Mouse (Mus musculus) cerebellum, adult 8-10 months (tissue): ENCODE measurements around the gene Map4k5.

Source experiments
- DNase-seq: peaks from one replicate; pipeline ENCODE4 v3.0.0; 2022

The Map4k5 gene

GRCm38 (mm10) chr12:69781935-69782650, 110.9 kb downstream of the Map4k5 start:
- DNase-seq: no peak

DNA sequence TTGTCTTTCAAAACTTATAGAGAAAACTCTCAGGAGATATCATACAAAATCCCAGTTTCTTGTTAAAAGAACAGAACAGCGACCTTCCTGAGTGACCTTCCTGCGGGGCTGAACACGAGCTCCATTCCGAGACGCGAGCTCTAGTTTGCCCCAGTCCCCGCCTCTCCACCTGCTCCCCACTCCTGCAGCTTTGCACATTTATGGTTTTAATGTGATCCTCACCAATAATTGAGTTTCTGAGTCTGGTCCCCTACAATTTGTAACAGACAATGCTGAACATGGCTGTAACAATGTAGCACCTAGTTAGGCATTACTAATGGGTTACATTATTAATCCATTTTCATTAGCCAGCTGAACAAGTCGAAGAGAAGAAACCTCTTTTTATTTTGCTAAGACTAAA, 111.5 kb downstream of the Map4k5 start:
- no peak for DNase-seq

- DNase-seq: no peak
These were observed 115.0 kb downstream of the Map4k5 start for GRCm38 (mm10) chr12:69777957-69778356.

DNA sequence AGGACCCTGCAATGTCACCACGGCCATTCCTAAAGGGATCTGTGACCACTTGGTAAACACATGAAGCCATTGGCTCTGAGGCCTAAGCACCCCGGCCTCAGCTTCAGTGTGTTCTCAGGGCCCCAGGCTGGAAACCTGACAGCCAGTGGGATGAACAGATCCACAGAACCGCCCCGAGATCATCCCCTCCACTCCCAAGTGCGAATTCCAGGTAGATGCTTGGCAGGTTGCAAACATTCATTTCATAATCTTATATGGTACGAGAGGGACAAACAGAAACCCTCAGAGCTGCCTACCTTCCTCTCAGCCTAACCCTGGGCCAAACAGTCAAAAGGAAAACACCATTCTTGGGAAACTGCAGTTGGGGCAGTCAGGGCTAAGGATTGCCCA, 115.7 kb downstream of the Map4k5 start:
- no peak for DNase-seq

DNA sequence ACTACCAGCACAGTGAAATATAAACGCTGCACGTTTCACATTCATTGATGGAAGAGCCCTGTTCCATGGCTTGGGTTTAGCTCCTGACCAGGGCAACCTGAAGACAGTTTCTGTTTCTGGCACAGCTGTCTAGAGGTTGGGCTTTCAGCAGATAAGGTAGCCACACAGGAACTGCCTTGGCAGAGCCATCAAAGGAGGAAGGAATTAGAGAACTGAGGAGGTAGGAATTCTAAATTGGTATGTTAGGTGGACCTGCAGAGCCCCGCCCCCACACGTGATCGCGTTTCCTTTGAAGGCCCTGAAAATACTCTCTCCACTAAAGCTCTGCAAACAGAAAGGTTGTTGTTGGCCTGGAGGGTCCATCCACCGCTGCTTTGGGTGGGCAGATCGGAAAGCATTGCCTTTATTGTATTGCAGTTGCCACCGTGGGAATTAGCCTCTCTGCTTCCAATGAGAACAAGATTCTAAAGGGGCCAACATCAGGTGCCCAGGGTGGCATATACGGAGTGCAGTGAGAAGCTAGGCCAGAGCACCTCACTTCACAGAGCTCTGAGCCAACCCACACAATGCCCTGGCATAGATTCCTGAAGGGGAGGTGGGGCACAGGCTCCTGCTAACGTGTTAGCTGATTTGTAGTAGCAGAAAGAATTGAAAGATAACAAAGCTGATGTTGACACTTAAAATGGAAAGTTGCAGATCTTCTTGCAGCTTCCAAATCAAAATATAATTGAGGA, 116.2 kb downstream of the Map4k5 start:
- DNase-seq: no peak

GRCm38 (mm10) chr12:69768841-69769240, 124.2 kb downstream of the Map4k5 start:
- DNase-seq: no peak

DNA sequence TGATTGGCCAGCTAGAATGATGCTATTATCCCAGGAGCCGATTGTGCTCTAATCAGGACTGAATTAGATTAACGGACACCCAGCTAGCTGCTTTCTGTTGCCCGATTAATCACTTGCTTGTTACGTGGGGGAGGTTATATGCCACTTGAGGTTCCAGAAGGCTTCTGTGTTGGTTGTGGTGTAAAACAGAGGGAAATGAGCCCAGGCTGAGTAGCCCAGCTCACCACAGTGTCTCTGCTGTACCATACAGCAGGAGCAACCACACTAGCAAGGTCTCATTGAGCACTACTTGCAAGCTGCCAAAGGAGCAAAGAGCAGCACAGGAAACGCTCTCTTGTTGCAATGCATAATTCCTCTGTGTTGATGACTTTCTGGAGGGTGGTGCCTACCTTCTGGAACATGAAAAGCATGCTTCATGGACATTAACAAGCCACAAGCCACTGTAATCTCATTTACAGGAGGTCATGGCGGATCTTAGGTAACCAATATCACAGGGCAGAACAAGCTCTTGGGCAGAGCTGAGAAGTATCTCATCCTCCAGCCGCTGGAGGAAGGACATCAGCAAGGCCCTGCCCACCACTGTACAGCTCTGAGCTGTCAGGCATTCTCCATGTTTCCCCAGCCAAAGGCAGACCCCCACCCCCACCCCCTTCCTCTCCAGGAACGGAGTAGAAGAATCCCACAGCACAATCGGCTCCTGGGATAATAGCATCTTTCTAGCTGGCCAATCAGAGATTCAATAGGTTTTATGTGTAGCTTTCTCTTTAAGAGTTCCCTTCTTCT, 125.3 kb downstream of the Map4k5 start:
- no peak for DNase-seq

DNA sequence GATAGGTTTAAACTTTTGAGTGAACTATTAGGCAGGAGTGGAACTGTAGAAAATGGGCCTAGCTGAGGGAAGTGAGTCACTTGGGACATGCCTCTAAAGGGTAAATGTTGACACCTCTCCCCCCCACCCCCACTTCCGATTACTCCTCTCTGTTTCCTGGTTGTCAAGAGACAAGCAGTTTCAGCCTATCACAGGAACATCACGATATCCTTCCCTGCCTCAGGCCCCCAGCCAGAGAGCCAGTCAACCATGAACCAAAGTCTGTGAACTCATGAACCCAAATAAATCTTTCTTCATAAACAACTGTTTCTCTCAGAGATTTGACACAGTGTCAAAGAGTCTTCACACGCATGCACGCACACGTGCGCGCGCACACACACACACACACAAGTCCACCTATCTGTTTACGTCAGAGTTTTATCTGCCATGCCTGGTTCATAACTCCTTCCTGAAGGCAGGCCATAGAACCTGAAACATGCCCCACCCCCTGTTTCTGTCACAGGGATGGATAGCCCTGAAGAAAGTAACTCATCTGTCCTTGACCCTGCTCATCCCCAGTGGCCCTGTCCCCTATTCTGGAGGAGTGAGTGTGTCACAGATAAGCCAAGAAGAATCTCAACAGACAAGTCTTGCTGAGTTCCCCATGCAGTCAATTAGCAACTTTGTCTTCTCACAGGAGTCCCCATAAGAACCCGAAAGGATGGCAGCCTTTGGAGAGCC, 126.7 kb downstream of the Map4k5 start:
- DNase-seq: no peak

- DNase-seq: no peak
These were observed 127.5 kb downstream of the Map4k5 start for GRCm38 (mm10) chr12:69765543-69765942.

DNA sequence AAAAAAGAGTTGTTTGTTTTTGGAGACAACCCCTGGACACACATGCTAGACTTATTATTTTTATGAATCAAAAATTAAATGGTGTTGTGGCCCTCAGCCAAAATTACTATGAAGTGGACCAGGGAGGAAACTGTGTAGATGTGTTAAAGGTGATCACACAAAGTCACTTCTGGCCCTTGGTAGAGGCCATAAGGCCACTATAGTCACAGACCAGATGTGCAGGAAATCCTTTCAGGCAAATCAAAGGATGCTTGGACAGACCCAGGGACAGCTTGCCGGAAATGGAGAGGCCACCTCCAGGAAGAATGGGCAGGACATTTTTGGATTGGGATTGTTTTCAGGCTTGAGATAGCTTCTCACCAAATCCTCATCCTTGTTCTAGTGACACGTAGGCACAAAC, 131.4 kb downstream of the Map4k5 start:
- DNase-seq: no peak

DNA sequence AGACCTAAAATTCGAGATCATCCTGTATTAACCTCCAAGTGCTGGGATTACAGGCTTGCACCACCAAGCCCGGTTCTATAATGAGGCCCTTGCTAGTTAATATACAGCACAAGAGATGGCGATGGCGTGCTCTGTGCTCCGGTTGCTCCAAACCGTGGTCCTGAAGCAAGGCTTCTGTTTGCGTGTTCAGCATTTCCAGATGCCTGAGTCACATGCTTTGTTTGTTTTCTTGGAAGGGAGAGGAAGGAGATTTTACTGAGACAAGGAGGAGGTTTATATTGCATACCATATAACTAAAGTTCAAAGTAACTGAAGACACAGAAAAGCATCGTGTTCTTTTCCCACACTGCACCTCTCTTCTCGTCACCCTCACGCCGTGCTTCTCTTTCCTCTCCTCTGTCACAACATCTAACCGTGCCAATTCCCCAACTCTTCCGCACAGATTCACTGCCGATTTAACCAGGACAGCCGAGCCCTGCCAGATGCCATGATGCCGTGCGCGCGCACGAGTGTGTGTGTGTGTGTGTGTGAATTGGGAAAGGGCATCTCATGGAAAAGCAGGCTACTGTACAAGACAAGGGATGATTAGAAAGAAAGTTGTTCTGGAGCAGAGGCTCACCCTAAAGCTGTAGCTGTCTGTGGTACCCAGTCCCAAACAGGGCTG, 132.1 kb downstream of the Map4k5 start:
- DNase-seq: no peak

DNA sequence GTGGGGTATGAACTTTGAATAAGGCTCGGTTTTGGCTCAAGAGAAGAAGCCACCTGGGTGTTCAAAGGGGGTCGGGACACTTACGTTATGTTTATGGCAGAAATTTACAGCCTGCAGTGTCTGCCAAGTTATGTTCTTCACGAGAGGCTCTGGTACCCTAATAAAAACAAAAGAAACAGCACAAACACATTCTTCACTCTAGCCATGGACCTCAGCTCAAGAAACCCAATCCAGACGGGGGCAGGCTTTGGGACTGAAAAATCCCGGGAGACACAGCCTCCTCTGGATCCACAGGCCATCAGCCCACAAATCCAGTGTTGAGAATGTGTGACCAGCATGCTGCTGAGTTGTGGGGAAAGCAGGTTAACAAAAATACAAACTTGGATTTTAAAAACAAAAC, 133.0 kb downstream of the Map4k5 start:
- DNase-seq: no peak

- DNase-seq: no peak
These were observed 133.6 kb downstream of the Map4k5 start for GRCm38 (mm10) chr12:69759267-69759885.

DNA sequence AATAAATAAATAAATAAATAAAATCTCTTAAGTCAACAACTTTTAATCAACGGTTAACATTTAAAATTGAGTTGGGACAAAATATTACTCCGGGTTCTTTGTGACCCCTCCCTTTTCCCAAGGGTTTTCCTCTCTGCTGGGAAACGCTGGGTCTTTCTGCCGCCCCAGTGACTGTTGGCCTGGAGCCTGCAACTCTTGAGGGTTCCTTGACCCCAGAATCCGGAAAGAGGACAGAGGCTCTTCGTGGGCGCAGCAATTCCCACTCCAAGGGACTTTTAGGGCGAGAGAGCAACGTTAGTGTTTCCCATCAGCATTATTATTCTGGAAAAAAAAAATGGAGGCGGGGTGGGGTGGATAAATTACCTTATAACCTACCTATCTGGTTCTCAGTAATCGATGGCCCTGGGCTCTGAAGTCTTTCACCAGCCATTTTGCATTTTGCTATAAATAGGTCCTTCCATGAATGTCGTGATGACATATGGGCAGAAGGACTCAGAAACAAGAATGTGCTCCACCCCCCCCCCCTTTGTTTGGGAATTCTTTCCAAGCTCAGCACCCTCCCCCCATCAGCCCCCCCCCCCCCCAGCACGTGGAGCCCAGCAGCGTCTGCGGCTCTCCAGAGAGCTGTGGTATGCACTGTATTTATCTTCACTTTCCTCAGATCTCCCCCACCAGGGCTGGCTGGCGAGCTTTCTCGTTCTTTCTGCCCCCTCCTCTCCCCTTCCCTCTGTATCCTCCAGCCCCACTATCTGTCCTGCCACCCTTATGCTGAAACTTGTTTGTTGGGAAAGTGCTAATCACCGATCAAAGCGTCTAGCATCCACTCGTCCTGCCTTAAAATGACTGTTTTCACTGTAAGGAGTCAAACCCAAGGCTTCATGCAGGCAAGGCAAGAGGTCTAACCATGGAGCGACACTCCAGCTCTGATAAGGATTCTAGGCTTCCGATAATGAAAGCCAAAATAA, 134.5 kb downstream of the Map4k5 start:
- no peak for DNase-seq

- peak; percentile 80 for DNase-seq
These were observed 135.4 kb downstream of the Map4k5 start for GRCm38 (mm10) chr12:69757418-69758141.

DNA sequence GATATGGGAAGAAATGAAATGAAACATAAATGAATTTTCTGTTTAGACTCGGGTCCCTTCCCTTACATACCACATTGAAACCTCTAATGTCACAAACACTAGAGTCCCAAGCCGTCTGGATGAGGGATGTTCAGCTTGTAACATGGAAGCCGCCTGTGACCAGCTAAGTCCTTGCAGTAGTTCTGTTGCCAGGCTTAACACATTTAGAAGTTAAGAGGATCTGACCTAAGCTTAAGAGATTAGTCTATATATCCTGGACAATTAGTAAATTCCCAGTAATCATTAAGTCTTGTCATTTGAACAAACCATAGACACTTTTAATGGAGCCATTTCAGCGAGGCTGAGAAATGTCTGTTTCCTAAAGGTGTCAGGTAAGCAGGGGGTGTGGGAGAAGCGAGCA, 137.0 kb downstream of the Map4k5 start:
- DNase-seq: no peak

GRCm38 (mm10) chr12:69753936-69754335, 139.1 kb downstream of the Map4k5 start:
- DNase-seq: no peak
